Mouse (Mus musculus) layer of hippocampus, postnatal 10 days (tissue): ENCODE measurements around the gene Gm20481. TPM values are rescaled to one million over a fixed set of nuclear protein-coding genes. Genes with fewer than 3 reads are reported as not detected.
"Not testable (repeated sequence)": the region's sequence is repeated elsewhere in the genome, so short reads cannot be mapped to it uniquely, and the experiment has no call there.

Experiments
- DNase-seq, 2 experiments: peaks; one replicate each; pipeline ENCODE4 v3.0.0; 2021; ENCODE audit warnings: low spot score in 2 of 2
- total RNA-seq, 2 experiments: library from RNA; stranded (reverse); gene quantifications; 2 replicates each; pipeline ENCODE4 v1.2.3; 2021

Gm20481 gene
- total RNA-seq, 2 experiments from 2014 or later = not detected

- no peak for DNase-seq
These were observed 33.5 kb downstream of the Gm20481 start for GRCm38 (mm10) chr17:35003022-35003838.

GRCm38 (mm10) chr17:35004075-35004717, 34.5 kb downstream of the Gm20481 start:
- DNase-seq = no peak

GRCm38 (mm10) chr17:35005158-35005557, 35.4 kb downstream of the Gm20481 start:
- DNase-seq = no peak

GRCm38 (mm10) chr17:35005902-35006301, 36.2 kb downstream of the Gm20481 start:
- DNase-seq = not testable (repeated sequence)

- no peak for DNase-seq
These were observed 37.8 kb downstream of the Gm20481 start for GRCm38 (mm10) chr17:35007387-35007991.

- no peak for DNase-seq
These were observed 39.9 kb downstream of the Gm20481 start for GRCm38 (mm10) chr17:35009586-35009985.

GRCm38 (mm10) chr17:35011440-35011839, 41.7 kb downstream of the Gm20481 start:
- DNase-seq = no peak

GRCm38 (mm10) chr17:35012430-35012829, 42.7 kb downstream of the Gm20481 start:
- no peak for DNase-seq

- DNase-seq = no peak
These were observed 43.5 kb downstream of the Gm20481 start for GRCm38 (mm10) chr17:35013221-35013620.

- DNase-seq = no peak
These were observed 45.6 kb downstream of the Gm20481 start for GRCm38 (mm10) chr17:35015296-35015695.

- DNase-seq = peak; percentile 47 to 54
These were observed 46.7 kb downstream of the Gm20481 start, which contains the start of gene Vwa7 for GRCm38 (mm10) chr17:35016376-35016775. Vwa7 (plus strand) TSS chr17:35016579.

GRCm38 (mm10) chr17:35016791-35017705, 47.3 kb downstream of the Gm20481 start:
- DNase-seq = no peak

- DNase-seq = no peak
These were observed 48.0 kb downstream of the Gm20481 start for GRCm38 (mm10) chr17:35017706-35018030.

- no peak for DNase-seq
These were observed 48.5 kb downstream of the Gm20481 start for GRCm38 (mm10) chr17:35018171-35018570.

- DNase-seq = no peak
These were observed 50.2 kb downstream of the Gm20481 start for GRCm38 (mm10) chr17:35019894-35020293.

- DNase-seq = no peak
These were observed 50.8 kb downstream of the Gm20481 start for GRCm38 (mm10) chr17:35020551-35020950.

- peak; percentile 91 for DNase-seq
These were observed 51.6 kb downstream of the Gm20481 start for GRCm38 (mm10) chr17:35021163-35021808.
